In genomic region chr11:94150519-94151470, GRCm38 (mm10) we compare ENCODE assay signal across 9 mouse cellular contexts.
DNase-seq lines count a peak whose midpoint lies in the region; ATAC-seq and TF ChIP-seq lines count a peak whose summit lies in the region.
"Had no signal": no experiment of that assay in that cellular context is flagged by ENCODE, and none has a peak within 500 bp of the region (broad histone marks: within the 10 kb centered on the region; RNA-seq: fewer than 3 reads in every experiment).

No protein-coding gene starts in this region.

- peaks cover 39% of the 10 kb centered on the region for H3K4me1 ChIP-seq in hindbrain, embryonic 10.5 days (replicated peaks)
- peaks cover 7% of the 10 kb centered on the region; the same call in 1 of the 2 replicates for H3K4me1 ChIP-seq in hindbrain, postnatal 0 days (ENCODE audit: insufficient read depth, low read length)
- peaks cover 8% of the 10 kb centered on the region; the same call in 1 of the 2 replicates for H3K4me1 ChIP-seq in stomach, embryonic 14.5 days (ENCODE audit: control insufficient read depth, insufficient read depth, low read length)
- H3K4me1 ChIP-seq in stomach, postnatal 0 days (replicated peaks; ENCODE audit: control insufficient read depth, insufficient read depth) = no peaks in the 10 kb centered on the region
- H3K4me1 ChIP-seq in stomach, embryonic 16.5 days (ENCODE audit: control insufficient read depth, insufficient read depth, low read length) = peaks cover 6% of the 10 kb centered on the region

- H3K27me3 ChIP-seq in hindbrain, embryonic 10.5 days (ENCODE audit: insufficient read depth, poor library complexity, severe bottlenecking) = peaks cover 40% of the 10 kb centered on the region
- no peaks in the 10 kb centered on the region for H3K27me3 ChIP-seq in hindbrain, postnatal 0 days (ENCODE audit: insufficient read depth, low read length)
- H3K27me3 ChIP-seq in stomach, embryonic 14.5 days (ENCODE audit: control insufficient read depth, insufficient read depth, low read length) = no peaks in the 10 kb centered on the region
- no peaks in the 10 kb centered on the region for H3K27me3 ChIP-seq in stomach, postnatal 0 days (ENCODE audit: control insufficient read depth, insufficient read depth, low read length)
- H3K27me3 ChIP-seq in stomach, embryonic 16.5 days (ENCODE audit: control insufficient read depth, insufficient read depth, low read length) = no peaks in the 10 kb centered on the region

- peak overlapping the region; percentile 91 for H3K27ac ChIP-seq in hindbrain, embryonic 10.5 days
- no peak overlapping the region for H3K27ac ChIP-seq in hindbrain, postnatal 0 days
- H3K27ac ChIP-seq in stomach, embryonic 14.5 days (ENCODE audit: low read length) = no peak overlapping the region
- H3K27ac ChIP-seq in stomach, postnatal 0 days (replicated peaks) = no peak overlapping the region
- H3K27ac ChIP-seq in stomach, embryonic 16.5 days (ENCODE audit: low read length) = no peak overlapping the region

- TF ChIP-seq EP300 in stomach, postnatal 0 days (optimal IDR thresholded peaks at IDR 0.05) = no peak

- H3K4me2 ChIP-seq in hindbrain, postnatal 0 days (ENCODE audit: low read depth, low read length) = no peak overlapping the region
- H3K4me2 ChIP-seq in stomach, embryonic 14.5 days (replicated peaks; ENCODE audit: low read depth, low read length) = 0 out of 2 replicates have a peak overlapping the region, but pooled peaks have one; percentile 10
- H3K4me2 ChIP-seq in stomach, postnatal 0 days (replicated peaks; ENCODE audit: low read depth) = no peak overlapping the region
- peak overlapping the region; percentile 17; the same call in 1 of the 2 replicates for H3K4me2 ChIP-seq in stomach, embryonic 16.5 days (ENCODE audit: low read depth, low read length)

- ATAC-seq in hindbrain, postnatal 0 days = no peak
- ATAC-seq in stomach, embryonic 14.5 days (ENCODE audit: insufficient number of reproducible peaks, insufficient read depth, low FRiP score, low read depth) = no peak
- no peak for ATAC-seq in stomach, postnatal 0 days (ENCODE audit: low FRiP score, low TSS enrichment)
- ATAC-seq in stomach, embryonic 16.5 days (ENCODE audit: insufficient read depth, low FRiP score) = 0 out of 2 replicates have a peak, but pooled peaks have one; percentile 30
- ATAC-seq: liver, postnatal 0 days had no signal

- 29% methylated on average over 25 of the region's 25 CpGs for WGBS in hindbrain, embryonic 10.5 days
- WGBS in hindbrain, postnatal 0 days = 36% methylated on average over 24 of the region's 25 CpGs
- 36% methylated on average over 25 of the region's 25 CpGs for WGBS in stomach, embryonic 14.5 days
- 57% methylated on average over 25 of the region's 25 CpGs for WGBS in stomach, postnatal 0 days
- WGBS in stomach, embryonic 16.5 days = 39% methylated on average over 25 of the region's 25 CpGs

- no peaks in the 10 kb centered on the region for H3K9me3 ChIP-seq in hindbrain, embryonic 10.5 days
- H3K9me3 ChIP-seq in hindbrain, postnatal 0 days (ENCODE audit: low read length) = no peaks in the 10 kb centered on the region
- H3K9me3 ChIP-seq in stomach, embryonic 14.5 days (ENCODE audit: control insufficient read depth, low read depth, low read length) = no peaks in the 10 kb centered on the region
- no peaks in the 10 kb centered on the region for H3K9me3 ChIP-seq in stomach, postnatal 0 days (ENCODE audit: control insufficient read depth, low read length)
- no peaks in the 10 kb centered on the region for H3K9me3 ChIP-seq in stomach, embryonic 16.5 days (replicated peaks; ENCODE audit: control insufficient read depth, low read length)

- no peak for TF ChIP-seq CTCF in hindbrain, postnatal 0 days (IDR thresholded peaks at IDR 0.05; ENCODE audit: low read depth)
- no peak for TF ChIP-seq CTCF in stomach, postnatal 0 days (IDR thresholded peaks at IDR 0.05; ENCODE audit: low read depth)

- no peaks in the 10 kb centered on the region for H3K36me3 ChIP-seq in hindbrain, embryonic 10.5 days
- no peaks in the 10 kb centered on the region for H3K36me3 ChIP-seq in hindbrain, postnatal 0 days (ENCODE audit: insufficient read depth, low read length)
- no peaks in the 10 kb centered on the region for H3K36me3 ChIP-seq in stomach, embryonic 14.5 days (ENCODE audit: control insufficient read depth, insufficient read depth, low read length)
- H3K36me3 ChIP-seq in stomach, postnatal 0 days (ENCODE audit: control insufficient read depth, insufficient read depth, low read length) = no peaks in the 10 kb centered on the region
- no peaks in the 10 kb centered on the region for H3K36me3 ChIP-seq in stomach, embryonic 16.5 days (ENCODE audit: control insufficient read depth, insufficient read depth, low read length)

- intact Hi-C loops in gastrocnemius, postnatal 36 days (cut with DNase I) = no loop called here

- DNase-seq in adrenal gland, postnatal 14 days = peak; percentile 43
- DNase-seq in adrenal gland, adult 18-20 months (ENCODE audit: low spot score in 2 of 2) = no peak
- peak; percentile 31 for DNase-seq in hindbrain, embryonic 10.5 days (ENCODE audit: low spot score)
- DNase-seq in hindbrain, postnatal 0 days (ENCODE audit: low spot score) = no peak
- no peak for DNase-seq in stomach, postnatal 0 days (ENCODE audit: low spot score)
- DNase-seq in gastrocnemius, postnatal 36 days = no peak
- DNase-seq: liver, postnatal 0 days had no signal

- H3K9ac ChIP-seq in hindbrain, postnatal 0 days (replicated peaks; ENCODE audit: low read length) = no peak overlapping the region
- H3K9ac ChIP-seq in stomach, embryonic 14.5 days (replicated peaks; ENCODE audit: low read depth, low read length) = no peak overlapping the region
- H3K9ac ChIP-seq in stomach, postnatal 0 days (ENCODE audit: low read length) = no peak overlapping the region
- no peak overlapping the region for H3K9ac ChIP-seq in stomach, embryonic 16.5 days (ENCODE audit: low read length)
- H3K9ac ChIP-seq: liver, postnatal 0 days had no signal

- H3K4me3 ChIP-seq in hindbrain, embryonic 10.5 days = peak overlapping the region; percentile 11; the same call in 1 of the 2 replicates
- H3K4me3 ChIP-seq in hindbrain, postnatal 0 days (ENCODE audit: low read length) = no peak overlapping the region
- no peak overlapping the region for H3K4me3 ChIP-seq in stomach, embryonic 14.5 days (ENCODE audit: low read depth, low read length)
- H3K4me3 ChIP-seq in stomach, postnatal 0 days (ENCODE audit: low read depth, low read length) = no peak overlapping the region
- H3K4me3 ChIP-seq in stomach, embryonic 16.5 days (replicated peaks; ENCODE audit: low read length) = no peak overlapping the region

Comparison
In these comparisons a context has a peak if more than half of its experiments do, and no peak if none do; other contexts are left out.
1. DNase-seq: peak in adrenal gland, postnatal 14 days (single experiment) and hindbrain, embryonic 10.5 days (single experiment); none in adrenal gland, adult 18-20 months (0 of 2), hindbrain, postnatal 0 days (single experiment), stomach, postnatal 0 days (single experiment) and gastrocnemius, postnatal 36 days (0 of 2).
2. H3K4me2 ChIP-seq: peak in stomach, embryonic 14.5 days (single experiment) and stomach, embryonic 16.5 days (single experiment); none in hindbrain, postnatal 0 days (single experiment) and stomach, postnatal 0 days (single experiment).